Mouse (Mus musculus) liver, adult (tissue): Measurements from ENCODE around the gene Pcsk1n.

Source experiments
- GATA4 ChIP-seq: IDR thresholded peaks from 2 replicates; pipeline ENCODE4 v1.6.1; 2014; ENCODE audit warnings: mild to moderate bottlenecking, low read length; ENCODE audit not compliant: insufficient replicate concordance

Pcsk1n gene

DNA sequence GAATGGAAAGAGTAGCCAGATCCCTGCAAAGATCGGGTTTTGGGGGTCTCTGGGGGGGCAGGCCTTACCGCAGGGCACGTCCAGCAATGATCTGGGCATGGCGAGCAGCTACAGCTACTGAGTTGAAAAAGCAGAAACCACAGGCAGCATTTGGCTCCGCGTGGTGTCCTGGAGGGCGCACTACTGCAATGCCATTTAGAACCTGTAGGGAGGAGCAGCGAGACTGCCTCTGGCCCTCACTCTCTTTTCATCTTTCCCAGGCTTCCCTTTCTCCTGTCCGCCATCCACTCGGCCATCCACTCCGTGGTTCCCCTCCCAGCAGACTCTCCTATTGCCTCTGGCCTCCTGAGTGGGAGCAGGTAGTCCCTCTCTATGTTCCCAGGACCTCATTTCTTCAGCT, 17.3 kb downstream of the Pcsk1n start:
- TF ChIP-seq GATA4, result no peak

DNA sequence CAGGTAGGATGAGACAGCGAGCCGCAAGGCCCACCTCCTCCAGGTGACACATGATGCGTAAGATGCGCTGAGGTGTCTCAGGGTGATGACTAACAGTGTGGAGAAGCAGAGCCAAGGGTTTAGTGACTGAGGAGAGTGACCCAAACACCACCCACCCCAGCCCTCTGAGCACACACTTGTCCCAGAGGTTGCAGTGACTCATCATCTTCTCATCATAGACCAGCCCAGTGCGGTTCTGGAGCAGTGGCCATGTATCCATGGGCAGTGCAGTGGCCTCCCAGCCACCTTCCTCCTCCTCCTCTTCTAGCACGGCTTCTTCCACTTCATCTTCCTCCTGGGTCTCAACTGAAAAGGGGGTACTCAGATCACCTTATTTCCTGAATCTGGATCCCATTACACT, 18.0 kb downstream of the Pcsk1n start:
- TF ChIP-seq GATA4, result no peak

DNA sequence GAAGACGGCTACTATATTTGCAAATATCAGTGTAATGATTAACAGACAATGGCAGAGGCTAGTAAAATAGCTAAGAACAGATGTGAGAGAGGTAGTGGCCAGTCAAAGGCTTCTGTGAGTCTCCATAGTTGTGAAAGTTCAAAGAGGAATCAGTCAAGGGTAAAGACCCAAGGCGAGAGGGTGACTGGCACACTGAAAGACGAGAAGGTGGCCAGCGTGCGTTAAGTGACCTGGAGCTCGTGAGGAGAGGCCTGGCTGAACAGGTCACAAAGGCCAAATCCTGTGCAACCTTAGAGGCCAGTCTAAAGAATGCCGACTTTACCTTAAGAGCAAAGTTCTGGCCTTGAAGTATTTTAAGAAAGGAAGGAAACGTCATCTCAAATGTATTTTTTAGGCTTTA, 26.0 kb downstream of the Pcsk1n start:
- no peak for TF ChIP-seq GATA4

GRCm38 (mm10) chrX:7947108-7947899, 27.7 kb downstream of the Pcsk1n start, which contains the start of gene Hdac6:
Gene Hdac6 (minus strand): TSS chrX:7947889.
- TF ChIP-seq GATA4, result no peak

DNA sequence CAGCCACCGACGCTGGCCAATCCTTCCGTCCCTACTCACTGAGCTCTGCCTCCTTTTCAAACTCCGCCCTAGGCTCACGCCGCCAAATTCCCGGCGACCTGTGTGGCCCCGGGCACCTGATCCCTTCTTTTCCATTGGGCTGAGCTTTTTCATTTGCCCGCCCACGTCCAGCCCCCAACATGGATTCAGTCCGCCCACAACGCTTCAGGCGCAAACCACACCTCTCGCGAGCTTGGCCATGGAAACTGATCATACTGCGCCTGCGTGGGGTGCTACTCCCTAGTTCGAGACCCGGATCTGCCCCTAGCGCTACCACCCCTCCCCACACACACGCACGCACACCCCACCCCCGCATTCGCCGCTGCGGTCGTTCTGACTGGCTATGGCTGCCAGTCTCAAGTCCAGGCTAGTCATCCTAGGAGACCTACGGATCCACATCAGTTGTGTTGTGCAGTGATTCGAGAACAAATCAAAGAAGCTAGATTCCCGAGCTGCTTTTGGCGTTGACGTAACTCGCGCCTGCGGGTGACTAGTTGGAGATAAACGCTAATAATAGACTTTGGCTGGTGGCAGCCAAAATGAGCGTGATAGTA, 28.4 kb downstream of the Pcsk1n start:
- TF ChIP-seq GATA4, result no peak

- TF ChIP-seq GATA4, result no peak
These were observed 30.5 kb downstream of the Pcsk1n start for GRCm38 (mm10) chrX:7950091-7950490.

- no peak for TF ChIP-seq GATA4
These were observed 39.2 kb downstream of the Pcsk1n start for GRCm38 (mm10) chrX:7958868-7959267.

DNA sequence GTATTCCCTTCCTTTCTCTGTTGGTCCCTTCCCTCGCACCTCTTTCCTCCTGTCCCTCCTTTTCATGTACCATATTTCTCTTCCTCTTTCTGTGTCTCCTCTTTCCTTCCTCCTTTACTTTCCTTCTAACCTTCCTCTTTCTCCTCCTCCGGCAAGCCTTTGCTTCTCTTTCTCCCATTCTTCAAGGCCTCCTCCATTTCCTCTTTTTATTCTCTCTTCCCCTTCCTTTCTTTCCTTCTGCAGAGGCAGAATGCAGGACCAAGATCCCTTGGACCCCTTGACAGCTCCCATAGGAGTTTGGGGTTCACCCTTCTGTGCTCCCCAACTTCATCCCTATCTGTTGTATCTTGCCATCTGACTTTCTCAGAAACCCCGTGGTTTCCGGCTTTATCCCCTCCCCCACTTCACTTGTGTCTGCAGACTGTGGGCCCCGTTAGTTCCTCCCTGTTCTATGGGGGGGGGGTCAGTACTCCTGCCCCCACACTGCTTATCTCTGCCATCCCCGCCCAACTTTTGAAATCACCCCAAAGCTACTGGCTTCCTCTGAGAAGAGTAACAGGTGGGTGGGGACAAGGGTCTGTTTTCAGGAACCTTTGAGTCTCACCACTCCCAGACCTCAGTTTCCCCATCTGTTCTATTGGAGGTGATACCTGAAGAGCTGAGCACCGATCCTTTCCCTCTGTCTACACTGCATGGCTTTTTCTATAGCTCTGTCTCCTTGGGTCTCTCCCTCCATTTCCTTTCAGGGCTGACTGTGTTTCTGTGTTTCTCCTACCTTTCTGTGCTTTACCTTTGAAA, 44.4 kb downstream of the Pcsk1n start:
- no peak for TF ChIP-seq GATA4

DNA sequence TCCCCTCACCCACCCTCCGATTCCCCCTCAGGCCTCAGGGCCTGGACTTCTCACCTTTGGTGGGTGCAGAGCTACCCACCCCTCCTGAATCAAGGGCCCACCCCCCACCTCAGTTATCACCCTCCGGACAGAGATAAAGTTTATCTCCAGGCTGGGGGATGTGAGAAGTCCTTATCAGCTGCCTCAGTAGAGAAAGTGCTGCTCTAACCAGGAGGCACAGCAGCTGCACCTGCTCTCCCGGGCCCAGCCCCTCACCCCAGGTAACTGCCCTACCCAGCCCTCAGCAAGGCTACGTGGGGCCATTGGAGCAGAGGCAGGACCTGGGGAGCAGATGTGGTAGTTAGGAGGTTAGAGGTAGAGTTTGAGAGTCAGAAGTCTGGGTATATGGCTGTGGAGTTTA, 46.5 kb downstream of the Pcsk1n start:
- no peak for TF ChIP-seq GATA4

GRCm38 (mm10) chrX:7967596-7968201, 48.1 kb downstream of the Pcsk1n start:
- no peak for TF ChIP-seq GATA4

GRCm38 (mm10) chrX:7968226-7968625, 48.6 kb downstream of the Pcsk1n start:
- no peak for TF ChIP-seq GATA4

- no peak for TF ChIP-seq GATA4
These were observed 49.3 kb downstream of the Pcsk1n start for GRCm38 (mm10) chrX:7968899-7969298.

DNA sequence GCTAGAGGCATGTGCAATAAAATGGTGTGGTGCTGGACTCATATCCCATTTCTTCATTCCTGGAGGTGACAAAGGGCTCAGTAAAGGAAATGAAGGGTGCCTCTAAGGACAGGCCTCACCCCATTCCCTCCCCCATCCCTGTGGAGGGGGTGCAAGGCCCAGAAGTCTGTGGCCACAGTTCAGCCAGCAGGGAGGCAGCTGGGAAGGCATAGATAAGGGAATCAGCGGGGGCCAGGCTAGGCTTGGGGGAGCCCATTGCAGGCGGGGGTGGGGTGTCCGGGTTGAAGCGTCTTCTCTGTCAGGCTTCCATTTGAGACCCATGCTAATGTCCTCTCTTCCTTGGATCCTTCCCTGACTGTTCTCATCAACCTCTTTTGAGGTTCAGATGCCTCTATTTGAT, 51.7 kb downstream of the Pcsk1n start:
- TF ChIP-seq GATA4, result no peak
